Mouse (Mus musculus) embryonic facial prominence, embryonic 12.5 days (tissue): ENCODE measurements around the gene Clec12b. TPM values are rescaled to one million over a fixed set of nuclear protein-coding genes. Genes with fewer than 3 reads are reported as not detected.

Experiments
- ATAC-seq: fragments of 200-750 bp; cut with Nextera tagmentation; 2 replicates; pipeline ENCODE4 v1.8.0; 2017; ENCODE audit not compliant: insufficient number of reproducible peaks, insufficient read depth, low FRiP score, low TSS enrichment
- H3K27ac ChIP-seq: fragments of 300-500 bp; sonication (generic); 2 replicates; pipeline ENCODE4 v1.5.1; 2016; ENCODE audit warnings: mild to moderate bottlenecking
- H3K27me3 ChIP-seq: fragments of 300-500 bp; sonication (generic); 2 replicates; pipeline ENCODE4 v1.6.1; 2016; ENCODE audit warnings: mild to moderate bottlenecking, moderate library complexity
- H3K36me3 ChIP-seq: fragments of 300-500 bp; sonication (generic); 2 replicates; pipeline ENCODE4 v1.6.1; 2016; ENCODE audit warnings: mild to moderate bottlenecking
- H3K4me1 ChIP-seq: fragments of 300-500 bp; sonication (generic); 2 replicates; pipeline ENCODE4 v1.6.1; 2016
- H3K4me2 ChIP-seq: fragments of 300-500 bp; sonication (generic); replicated peaks from 2 replicates; pipeline ENCODE4 v1.6.1; 2016; ENCODE audit warnings: mild to moderate bottlenecking, moderate library complexity
- H3K4me3 ChIP-seq: fragments of 300-500 bp; sonication (generic); 2 replicates; pipeline ENCODE4 v1.5.1; 2016; ENCODE audit warnings: mild to moderate bottlenecking
- H3K9ac ChIP-seq: fragments of 300-500 bp; sonication (generic); 2 replicates; pipeline ENCODE4 v1.6.1; 2016; ENCODE audit warnings: mild to moderate bottlenecking, moderate library complexity
- H3K9me3 ChIP-seq: fragments of 300-500 bp; sonication (generic); 2 replicates; pipeline ENCODE4 v1.6.1; 2016; ENCODE audit warnings: mild to moderate bottlenecking, moderate library complexity
- WGBS: fragments of 180-500 bp; shearing (Covaris S2); methylation state at CpG from one replicate; pipeline ENCODE4 v1.1.7; 2016; 5-methylcytosine and 5-hydroxymethylcytosine counted together
- polyA plus RNA-seq: library from polyadenylated mRNA; unstranded; fragments of >200 nt; fragmentation: Nextera tagmentation; extraction: Ambion mirVana; gene quantifications from 2 replicates; pipeline ENCODE4 v1.2.1, GENCODE M21; 2016

Clec12b gene
- polyA plus RNA-seq, 1 experiment from 2014 or later = not detected

DNA sequence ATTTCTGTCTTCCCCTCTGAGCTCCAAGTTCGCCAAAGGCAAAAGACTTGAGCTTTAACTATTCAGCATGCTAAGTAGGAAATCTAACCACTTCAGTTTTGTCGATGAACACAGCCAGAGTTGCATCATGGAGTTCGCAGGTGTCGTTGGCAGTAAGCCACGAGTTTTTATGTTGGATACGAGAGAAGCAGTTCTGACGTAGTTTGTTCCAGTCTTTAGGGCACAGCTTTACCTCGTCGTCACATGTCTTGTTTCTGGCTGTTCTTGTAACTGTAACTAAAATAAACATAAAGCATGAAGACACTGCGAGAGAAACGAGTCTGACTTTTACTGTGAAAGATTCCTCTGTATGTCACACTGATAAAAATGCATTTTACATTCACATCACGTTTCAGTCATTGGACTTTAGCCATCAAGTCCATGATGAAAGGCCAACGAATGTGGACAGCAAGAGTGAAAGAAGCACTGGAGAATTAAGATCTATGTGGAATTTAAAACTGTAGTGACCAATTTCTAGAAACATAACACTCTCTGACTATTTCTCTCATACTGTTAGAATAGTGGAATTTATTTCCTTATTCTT, 59.0 kb downstream of the Clec12b start:
- ATAC-seq = no peak
- no peak overlapping the region for H3K9ac ChIP-seq
- no peaks in the 10 kb centered on the region for H3K27me3 ChIP-seq
- WGBS = 78% methylated on average over 13 of the region's 13 CpGs
- H3K27ac ChIP-seq = no peak overlapping the region
- no peaks in the 10 kb centered on the region for H3K9me3 ChIP-seq
- H3K4me2 ChIP-seq = no peak overlapping the region
- no peaks in the 10 kb centered on the region for H3K4me1 ChIP-seq
- no peak overlapping the region for H3K4me3 ChIP-seq
- no peaks in the 10 kb centered on the region for H3K36me3 ChIP-seq

GRCm38 (mm10) chr6:129326016-129326415, 59.7 kb downstream of the Clec12b start:
- Histone ChIP-seq H3K9me3 (no peaks in the 10 kb centered on the region), H3K36me3 (no peaks in the 10 kb centered on the region), H3K4me2 (no peak overlapping the region), H3K9ac (no peak overlapping the region), H3K4me1 (no peaks in the 10 kb centered on the region), H3K27me3 (no peaks in the 10 kb centered on the region), H3K4me3 (no peak overlapping the region), H3K27ac (no peak overlapping the region)
- WGBS = 79% methylated on average over 1 of the region's 1 CpGs
- ATAC-seq = no peak

Other genes with a start within 250 kb of the Clec12b start
- gene Clec2d, start 205.3 kb downstream of the Clec12b start, polyA plus RNA-seq = 0.13 TPM in 1 of 2 replicates, not detected in the other
- not detected in 2 replicates for gene Cd69, start 110.4 kb downstream of the Clec12b start, polyA plus RNA-seq
- gene 4922502D21Rik, start 54.1 kb downstream of the Clec12b start, polyA plus RNA-seq = not detected in 2 replicates
- gene Clec12a, start 43.2 kb downstream of the Clec12b start, polyA plus RNA-seq = 0.37 and 0.95 TPM in 2 replicates
- gene Clec1b, start 11.4 kb upstream of the Clec12b start, polyA plus RNA-seq = 5.0 and 6.0 TPM in 2 replicates
- gene Clec9a, start 23.0 kb upstream of the Clec12b start, polyA plus RNA-seq = 0.13 and 0.14 TPM in 2 replicates
- gene Clec1a, start 66.1 kb upstream of the Clec12b start, polyA plus RNA-seq = 1.9 TPM in 2 replicates
- gene Olr1, start 121.3 kb upstream of the Clec12b start, polyA plus RNA-seq = 0.04 TPM in 1 of 2 replicates, not detected in the other
- gene Tmem52b, start 126.7 kb upstream of the Clec12b start, polyA plus RNA-seq = not detected in 2 replicates
- gene Gabarapl1, start 147.3 kb upstream of the Clec12b start, polyA plus RNA-seq = 56.4 and 56.6 TPM in 2 replicates
- gene Klre1, start 192.0 kb upstream of the Clec12b start, polyA plus RNA-seq = not detected in 2 replicates
- 0.32 TPM in 1 of 2 replicates, not detected in the other for gene Klrd1, start 205.9 kb upstream of the Clec12b start, polyA plus RNA-seq
- 0.05 and 0.14 TPM in 2 replicates for gene Klrk1, start 238.0 kb upstream of the Clec12b start, polyA plus RNA-seq